Mouse (Mus musculus): Measurements from ENCODE around the gene Gmfb.

DNA sequence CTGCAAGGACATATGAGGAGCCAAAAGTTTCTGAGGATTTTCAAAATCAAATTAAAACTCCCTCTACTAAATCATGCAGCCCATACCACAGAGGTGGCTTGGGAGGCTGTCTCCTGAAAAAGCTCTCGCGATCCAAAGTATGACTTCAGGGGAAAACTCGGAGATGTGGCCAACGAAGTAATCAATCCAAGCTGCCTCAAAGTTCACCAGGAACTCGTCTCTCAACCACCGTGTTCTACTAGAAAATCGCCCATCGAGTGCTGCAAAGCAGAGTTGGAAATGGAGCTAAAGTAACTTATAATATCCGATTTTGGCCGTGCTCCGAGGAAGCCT is 34.6 kb downstream of the Gmfb start:
- TF ChIP-seq POLR2AphosphoS2 (IDR thresholded peaks at IDR 0.05; ENCODE audit: insufficient read length, low read depth), result no peak
- TF ChIP-seq TCF12 (IDR thresholded peaks at IDR 0.05; ENCODE audit: insufficient read depth, poor library complexity, severe bottlenecking), result no peak
- no peak for TF ChIP-seq SRF (IDR thresholded peaks at IDR 0.05; ENCODE audit: control insufficient read depth, insufficient read length, low read depth)
- TF ChIP-seq POLR2A (IDR thresholded peaks at IDR 0.05; ENCODE audit: insufficient read length, low read depth), result no peak
- TF ChIP-seq MYOG (IDR thresholded peaks at IDR 0.05; ENCODE audit: control insufficient read depth in 1 of 3, insufficient read depth in 1 of 3, insufficient read length in 2 of 3, low read depth in 2 of 3), result no peak
- TF ChIP-seq MAX (IDR thresholded peaks at IDR 0.05; ENCODE audit: low read depth), result no peak
- no peak for TF ChIP-seq REST (IDR thresholded peaks at IDR 0.05; ENCODE audit: insufficient read depth, insufficient read length)
- no peak for TF ChIP-seq USF1 (IDR thresholded peaks at IDR 0.05; ENCODE audit: low read depth)
- no peak for TF ChIP-seq CEBPB (IDR thresholded peaks at IDR 0.05; ENCODE audit: insufficient read depth, poor library complexity, severe bottlenecking)
- no peak for TF ChIP-seq E2F4 (IDR thresholded peaks at IDR 0.05; ENCODE audit: insufficient read depth)
- no peak for TF ChIP-seq TCF3 (IDR thresholded peaks at IDR 0.05; ENCODE audit: insufficient read length, low read depth)
